9 mouse cellular contexts compared by ENCODE assay signal in the genomic region with DNA sequence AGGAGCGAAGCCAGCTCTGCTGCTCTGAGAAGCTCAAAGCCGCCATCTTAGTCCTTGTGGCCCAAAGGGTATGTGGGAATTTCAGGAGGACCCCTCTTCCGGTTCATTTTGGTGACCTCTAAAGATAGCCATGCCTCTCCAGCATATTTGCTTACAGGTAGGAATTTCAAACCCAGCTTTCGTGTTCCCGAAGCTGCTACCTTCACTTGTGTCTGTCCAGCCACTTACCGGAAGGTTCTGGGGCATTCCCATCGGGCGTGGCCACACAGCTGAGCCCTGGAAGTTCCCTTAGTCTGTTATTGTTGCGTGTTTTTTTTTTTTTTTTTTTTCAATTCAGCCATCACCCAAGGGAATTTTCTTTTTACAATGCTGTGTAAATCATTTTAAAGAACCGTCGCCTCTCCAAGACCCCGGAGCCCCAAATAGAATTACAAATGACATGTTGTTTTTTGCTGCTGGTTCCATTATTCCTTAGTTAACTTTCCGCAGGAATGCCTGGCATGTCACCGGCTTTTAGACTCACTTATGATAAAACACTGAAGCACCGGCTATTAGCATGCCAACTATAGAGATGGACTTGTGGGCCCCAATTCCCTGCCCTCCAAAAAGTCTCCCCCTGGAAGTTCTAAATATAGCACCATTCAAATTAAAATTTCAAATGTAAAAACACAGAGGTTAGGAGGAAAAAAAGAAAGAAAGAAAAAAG. TPM values are rescaled to one million over a fixed set of nuclear protein-coding genes. Genes with fewer than 3 reads are reported as not detected.
DNase-seq lines count a peak whose midpoint lies in the region; ATAC-seq and TF ChIP-seq lines count a peak whose summit lies in the region.
"Had no signal": no experiment of that assay in that cellular context is flagged by ENCODE, and none has a peak within 500 bp of the region (broad histone marks: within the 10 kb centered on the region; RNA-seq: fewer than 3 reads in every experiment).

No protein-coding gene starts in this region.

- H3K36me3 ChIP-seq in embryonic facial prominence, embryonic 15.5 days, result no peaks in the 10 kb centered on the region
- H3K36me3 ChIP-seq in intestine, embryonic 16.5 days (ENCODE audit: control insufficient read depth, insufficient read depth, low read length), result no peaks in the 10 kb centered on the region
- no peaks in the 10 kb centered on the region for H3K36me3 ChIP-seq in midbrain, embryonic 15.5 days (replicated peaks)
- H3K36me3 ChIP-seq: liver, embryonic 15.5 days had no signal

- peaks cover 16% of the 10 kb centered on the region for H3K4me1 ChIP-seq in embryonic facial prominence, embryonic 15.5 days
- H3K4me1 ChIP-seq in intestine, embryonic 16.5 days (ENCODE audit: control insufficient read depth, insufficient read depth, low read length), result peaks cover 11% of the 10 kb centered on the region; the same call in 1 of the 2 replicates
- H3K4me1 ChIP-seq in midbrain, embryonic 15.5 days, result peaks cover 12% of the 10 kb centered on the region
- H3K4me1 ChIP-seq: liver, embryonic 15.5 days had no signal

- no peak for ATAC-seq in embryonic facial prominence, embryonic 15.5 days (ENCODE audit: insufficient number of reproducible peaks, low FRiP score, low TSS enrichment, low read depth)
- ATAC-seq in intestine, embryonic 16.5 days, result no peak
- ATAC-seq in midbrain, embryonic 15.5 days (replicated peaks), result peak; percentile 63
- no peak for ATAC-seq in activated CD4-positive, CD25-positive, alpha-beta regulatory T cell, adult 4 months

- H3K9ac ChIP-seq in embryonic facial prominence, embryonic 15.5 days, result no peak overlapping the region
- no peak overlapping the region for H3K9ac ChIP-seq in intestine, embryonic 16.5 days (ENCODE audit: low read depth, low read length)
- H3K9ac ChIP-seq in midbrain, embryonic 15.5 days, result no peak overlapping the region
- H3K9ac ChIP-seq: liver, embryonic 15.5 days had no signal

- 49% methylated on average over 15 of the region's 15 CpGs for WGBS in embryonic facial prominence, embryonic 15.5 days
- WGBS in intestine, embryonic 16.5 days, result 56% methylated on average over 15 of the region's 15 CpGs
- 33% methylated on average over 15 of the region's 15 CpGs for WGBS in midbrain, embryonic 15.5 days

- peak overlapping the region; percentile 58 for H3K27ac ChIP-seq in gastrocnemius, adult 2 months
- peak overlapping the region; percentile 60 for H3K27ac ChIP-seq in embryonic facial prominence, embryonic 15.5 days (replicated peaks)
- H3K27ac ChIP-seq in intestine, embryonic 16.5 days (ENCODE audit: low read length), result peak overlapping the region; percentile 34; the same call in 1 of the 2 replicates
- H3K27ac ChIP-seq in midbrain, embryonic 15.5 days, result peak overlapping the region; percentile 48
- H3K27ac ChIP-seq: liver, embryonic 15.5 days had no signal

- no peak overlapping the region for H3K4me2 ChIP-seq in embryonic facial prominence, embryonic 15.5 days (replicated peaks)
- no peak overlapping the region; the same call in 1 of the 2 replicates for H3K4me2 ChIP-seq in intestine, embryonic 16.5 days (ENCODE audit: low read depth, low read length)
- H3K4me2 ChIP-seq in midbrain, embryonic 15.5 days, result peak overlapping the region; percentile 15
- H3K4me2 ChIP-seq: liver, embryonic 15.5 days had no signal

- intact Hi-C loops in gastrocnemius, adult 2 months (cut with DNase I), result no loop called here

- H3K27me3 ChIP-seq in embryonic facial prominence, embryonic 15.5 days, result peaks cover 8% of the 10 kb centered on the region; the same call in 1 of the 2 replicates
- H3K27me3 ChIP-seq in intestine, embryonic 16.5 days (replicated peaks; ENCODE audit: control insufficient read depth, insufficient read depth, low read length), result no peaks in the 10 kb centered on the region
- H3K27me3 ChIP-seq in midbrain, embryonic 15.5 days (replicated peaks), result peaks cover 8% of the 10 kb centered on the region

- TF ChIP-seq CTCF in gastrocnemius, adult 2 months (IDR thresholded peaks at IDR 0.05), result no peak

- H3K9me3 ChIP-seq in embryonic facial prominence, embryonic 15.5 days (replicated peaks), result no peaks in the 10 kb centered on the region
- no peaks in the 10 kb centered on the region for H3K9me3 ChIP-seq in intestine, embryonic 16.5 days (ENCODE audit: control insufficient read depth, low read length)
- no peaks in the 10 kb centered on the region for H3K9me3 ChIP-seq in midbrain, embryonic 15.5 days
- H3K9me3 ChIP-seq: liver, embryonic 15.5 days had no signal

- H3K4me3 ChIP-seq in gastrocnemius, adult 2 months, result peak overlapping the region; percentile 46
- no peak overlapping the region for H3K4me3 ChIP-seq in embryonic facial prominence, embryonic 15.5 days (replicated peaks)
- H3K4me3 ChIP-seq in intestine, embryonic 16.5 days (ENCODE audit: low read length), result no peak overlapping the region
- no peak overlapping the region for H3K4me3 ChIP-seq in midbrain, embryonic 15.5 days
- H3K4me3 ChIP-seq: liver, embryonic 15.5 days had no signal

- DNase-seq in gastrocnemius, adult 2 months, result no peak
- no peak for DNase-seq in gastrocnemius, adult 18-20 months (ENCODE audit: low spot score)
- no peak for DNase-seq in thymus, postnatal 0 days (ENCODE audit: low spot score)
- no peak for DNase-seq in right cerebral cortex, postnatal 36 days (ENCODE audit: low spot score in 2 of 2)

RNA-seq across cellular contexts. Expression of a gene that starts 5.1 kb away (rescaled TPM):
- 1 to 10 TPM; 3.8 to 4.4 TPM for total RNA-seq in gastrocnemius, adult 2 months (2021)
- total RNA-seq in gastrocnemius, adult 18-20 months (2021), result 1 to 10 TPM; 3.3 to 9.7 TPM
- polyA plus RNA-seq in embryonic facial prominence, embryonic 15.5 days (2015; fragmentation: Nextera tagmentation; extraction: Ambion mirVana), result 14.5 and 15.3 TPM in 2 replicates
- polyA plus RNA-seq in intestine, embryonic 16.5 days (2015; fragmentation: Nextera tagmentation; extraction: Ambion mirVana), result 6.0 and 6.6 TPM in 2 replicates
- polyA plus RNA-seq in midbrain, embryonic 15.5 days (2015; fragmentation: Nextera tagmentation; extraction: Ambion mirVana), result 1.9 TPM in 2 replicates
- polyA plus RNA-seq in activated CD4-positive, CD25-positive, alpha-beta regulatory T cell, adult 4 months (2017; shearing (Covaris generic)), result under 1 TPM; 0.51 to 0.53 TPM
- 12.2 and 14.7 TPM in 2 replicates for polyA plus RNA-seq in thymus, postnatal 0 days (2015; fragmentation: Nextera tagmentation; extraction: Ambion mirVana)
